Mouse (Mus musculus): ENCODE data around the gene Slit2. TPM values are rescaled to one million over a fixed set of nuclear protein-coding genes. Genes with fewer than 3 reads are reported as not detected.

Slit2 gene
- polyA plus RNA-seq, 1 experiment: 11.9 TPM

DNA sequence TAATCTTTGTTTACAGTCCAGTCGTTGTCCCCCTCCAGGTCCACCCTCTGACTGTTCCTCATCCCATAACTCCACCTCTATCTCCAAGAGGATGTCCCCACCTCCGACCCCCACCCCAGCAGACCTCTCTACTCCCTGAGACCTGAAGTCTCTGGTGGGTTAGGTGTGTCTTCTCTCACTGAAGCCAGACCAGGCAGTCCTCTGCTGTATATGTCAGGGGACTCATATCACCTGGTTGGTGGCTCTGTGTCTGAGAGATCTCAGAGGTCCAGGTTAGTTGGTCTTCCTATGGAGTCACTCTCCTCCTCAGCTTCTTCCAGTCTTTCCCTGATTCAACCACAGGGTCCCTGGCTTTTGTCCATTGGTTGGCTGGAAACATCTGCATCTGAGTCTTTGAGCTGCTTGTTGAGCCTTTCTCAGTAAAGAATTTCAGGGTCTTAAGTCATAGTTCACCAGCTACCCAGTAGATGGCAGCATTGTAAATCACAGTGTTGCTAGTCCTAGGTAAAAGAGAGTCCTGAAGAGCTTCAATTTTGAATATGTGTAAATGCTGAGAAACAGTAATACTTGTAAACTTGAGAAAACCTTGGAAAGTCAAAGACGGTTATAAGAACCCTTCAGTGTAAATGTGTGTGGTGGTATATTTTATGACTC, 143.0 kb downstream of the Slit2 start:
- Histone ChIP-seq H3K27ac (ENCODE audit: insufficient read depth, low read length) (no peak overlapping the region), H3K4me1 (ENCODE audit: control insufficient read depth, insufficient read depth, low read length) (no peaks in the 10 kb centered on the region), H3K4me3 (ENCODE audit: insufficient read depth, low read length) (no peak overlapping the region)
- no peak for TF ChIP-seq POLR2A (IDR thresholded peaks at IDR 0.05; ENCODE audit: extremely low read depth, insufficient read depth, low read length)
- TF ChIP-seq CTCF (IDR thresholded peaks at IDR 0.05; ENCODE audit: extremely low read depth, insufficient read depth, low read length): no peak

GRCm38 (mm10) chr5:48129981-48130380, 147.0 kb downstream of the Slit2 start:
- Histone ChIP-seq H3K4me3 (ENCODE audit: insufficient read depth, low read length) (no peak overlapping the region), H3K27ac (ENCODE audit: insufficient read depth, low read length) (no peak overlapping the region), H3K4me1 (ENCODE audit: control insufficient read depth, insufficient read depth, low read length) (no peaks in the 10 kb centered on the region)
- TF ChIP-seq POLR2A (IDR thresholded peaks at IDR 0.05; ENCODE audit: extremely low read depth, insufficient read depth, low read length) (no peak), CTCF (IDR thresholded peaks at IDR 0.05; ENCODE audit: extremely low read depth, insufficient read depth, low read length) (no peak)

GRCm38 (mm10) chr5:48136571-48136970, 153.6 kb downstream of the Slit2 start:
- peak; percentile 48; the same call in 1 of the 2 replicates for TF ChIP-seq CTCF (IDR thresholded peaks at IDR 0.05; ENCODE audit: extremely low read depth, insufficient read depth, low read length)
- no peak for TF ChIP-seq POLR2A (IDR thresholded peaks at IDR 0.05; ENCODE audit: extremely low read depth, insufficient read depth, low read length)
- Histone ChIP-seq H3K4me1 (ENCODE audit: control insufficient read depth, insufficient read depth, low read length) (no peaks in the 10 kb centered on the region), H3K27ac (ENCODE audit: insufficient read depth, low read length) (no peak overlapping the region), H3K4me3 (ENCODE audit: insufficient read depth, low read length) (no peak overlapping the region)

DNA sequence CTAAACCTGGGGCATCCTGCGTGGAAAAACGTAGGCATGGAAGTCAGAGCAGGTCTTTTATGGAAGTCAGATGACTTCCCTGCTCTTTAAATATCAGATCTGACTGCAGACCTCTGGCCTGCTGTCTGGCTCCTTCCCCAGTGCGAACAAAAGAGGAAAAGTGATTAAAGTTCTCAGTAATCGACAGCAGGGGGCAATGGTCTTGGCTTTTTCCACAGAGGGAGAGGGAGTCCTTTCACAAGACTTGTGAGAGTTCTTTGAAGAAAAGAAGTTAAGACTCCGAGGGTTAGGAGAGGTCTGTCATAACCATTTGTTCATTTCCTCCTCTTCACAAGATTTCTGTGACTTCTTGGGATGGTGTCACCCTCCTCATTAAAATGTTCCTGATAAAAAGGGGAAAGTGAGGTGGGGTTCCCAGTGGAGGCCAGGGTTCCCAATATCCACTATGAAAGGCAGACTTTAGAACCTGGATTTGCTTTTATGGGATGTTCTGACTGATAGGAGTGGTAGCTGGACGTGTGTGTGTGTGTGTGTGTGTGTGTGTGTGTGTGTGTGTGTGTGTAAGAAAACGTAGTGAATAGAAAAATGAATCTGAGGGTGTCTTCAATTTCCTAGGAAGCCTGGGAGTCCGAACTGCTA, 156.0 kb downstream of the Slit2 start:
- H3K4me3 ChIP-seq (ENCODE audit: insufficient read depth, low read length): no peak overlapping the region
- H3K4me1 ChIP-seq (ENCODE audit: control insufficient read depth, insufficient read depth, low read length): no peaks in the 10 kb centered on the region
- no peak for TF ChIP-seq CTCF (IDR thresholded peaks at IDR 0.05; ENCODE audit: extremely low read depth, insufficient read depth, low read length)
- TF ChIP-seq POLR2A (IDR thresholded peaks at IDR 0.05; ENCODE audit: extremely low read depth, insufficient read depth, low read length): no peak
- no peak overlapping the region for H3K27ac ChIP-seq (ENCODE audit: insufficient read depth, low read length)

DNA sequence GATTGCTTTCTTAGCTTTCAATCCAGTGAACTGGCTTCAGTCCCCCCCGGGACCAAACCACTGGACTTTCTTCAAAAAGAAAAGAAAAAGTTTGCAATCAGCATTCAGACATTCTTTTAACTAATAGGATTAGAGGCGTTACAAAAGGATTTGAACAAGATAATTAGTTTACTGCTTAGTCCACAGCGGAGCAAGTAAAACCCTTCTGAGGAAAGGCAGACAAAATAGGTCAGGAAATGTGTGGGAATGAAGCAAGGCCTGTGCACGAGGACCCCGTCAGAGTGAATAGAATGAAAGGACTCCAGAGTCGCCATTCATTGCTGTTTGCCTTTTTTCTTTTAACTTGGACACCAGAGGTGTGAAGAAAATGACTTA, 156.5 kb downstream of the Slit2 start:
- Histone ChIP-seq H3K27ac (ENCODE audit: insufficient read depth, low read length) (no peak overlapping the region), H3K4me1 (ENCODE audit: control insufficient read depth, insufficient read depth, low read length) (no peaks in the 10 kb centered on the region), H3K4me3 (ENCODE audit: insufficient read depth, low read length) (no peak overlapping the region)
- TF ChIP-seq POLR2A (IDR thresholded peaks at IDR 0.05; ENCODE audit: extremely low read depth, insufficient read depth, low read length) (no peak), CTCF (IDR thresholded peaks at IDR 0.05; ENCODE audit: extremely low read depth, insufficient read depth, low read length) (no peak)

DNA sequence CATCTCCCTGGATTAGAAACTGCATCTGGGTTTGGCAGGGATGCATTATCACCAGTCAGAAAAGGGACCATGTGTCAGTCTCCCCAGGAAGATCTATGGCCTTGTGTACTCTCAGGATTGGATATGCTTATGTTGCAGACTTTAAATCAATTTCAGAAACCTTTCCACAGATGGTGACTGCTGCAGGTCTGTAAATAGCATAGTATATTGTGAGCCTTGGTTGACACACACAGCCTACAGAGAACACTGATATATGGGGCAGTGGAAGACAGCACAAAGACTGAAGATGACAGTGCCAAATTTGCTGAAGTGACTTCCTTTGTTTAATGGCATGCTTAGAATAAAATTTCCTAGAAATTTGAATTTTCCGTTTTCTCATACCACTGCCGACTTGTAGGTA, 163.1 kb downstream of the Slit2 start:
- no peak for TF ChIP-seq POLR2A (IDR thresholded peaks at IDR 0.05; ENCODE audit: extremely low read depth, insufficient read depth, low read length)
- no peak for TF ChIP-seq CTCF (IDR thresholded peaks at IDR 0.05; ENCODE audit: extremely low read depth, insufficient read depth, low read length)
- H3K27ac ChIP-seq (ENCODE audit: insufficient read depth, low read length): no peak overlapping the region
- no peak overlapping the region for H3K4me3 ChIP-seq (ENCODE audit: insufficient read depth, low read length)
- H3K4me1 ChIP-seq (ENCODE audit: control insufficient read depth, insufficient read depth, low read length): no peaks in the 10 kb centered on the region

DNA sequence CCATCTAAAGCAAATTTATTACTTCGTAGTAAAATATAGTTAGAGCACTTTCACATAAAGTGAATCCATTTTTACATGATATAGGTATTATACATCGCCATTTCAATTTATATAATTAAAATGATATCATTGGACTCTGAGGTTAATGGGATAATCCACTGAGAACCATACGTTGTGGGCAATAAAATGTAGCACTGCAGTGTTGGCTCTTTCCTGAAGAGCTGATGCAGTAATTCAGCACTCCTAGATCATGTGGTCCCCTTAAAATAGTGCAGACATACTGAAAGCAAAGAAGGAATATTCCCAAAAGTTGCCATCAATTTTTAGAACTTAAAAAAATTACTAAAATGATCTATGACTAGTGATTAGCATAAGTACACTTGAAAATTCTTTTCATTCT, 177.9 kb downstream of the Slit2 start:
- TF ChIP-seq POLR2A (IDR thresholded peaks at IDR 0.05; ENCODE audit: extremely low read depth, insufficient read depth, low read length) (no peak), CTCF (IDR thresholded peaks at IDR 0.05; ENCODE audit: extremely low read depth, insufficient read depth, low read length) (no peak)
- Histone ChIP-seq H3K4me1 (ENCODE audit: control insufficient read depth, insufficient read depth, low read length) (no peaks in the 10 kb centered on the region), H3K27ac (ENCODE audit: insufficient read depth, low read length) (no peak overlapping the region), H3K4me3 (ENCODE audit: insufficient read depth, low read length) (no peak overlapping the region)

GRCm38 (mm10) chr5:48181646-48182302, 198.8 kb downstream of the Slit2 start:
- no peak overlapping the region for H3K4me3 ChIP-seq (ENCODE audit: insufficient read depth, low read length)
- TF ChIP-seq POLR2A (IDR thresholded peaks at IDR 0.05; ENCODE audit: extremely low read depth, insufficient read depth, low read length) (no peak), CTCF (IDR thresholded peaks at IDR 0.05; ENCODE audit: extremely low read depth, insufficient read depth, low read length) (no peak)
- H3K4me1 ChIP-seq (ENCODE audit: control insufficient read depth, insufficient read depth, low read length): no peaks in the 10 kb centered on the region
- no peak overlapping the region for H3K27ac ChIP-seq (ENCODE audit: insufficient read depth, low read length)

- H3K27ac ChIP-seq (ENCODE audit: insufficient read depth, low read length): no peak overlapping the region
- TF ChIP-seq CTCF (IDR thresholded peaks at IDR 0.05; ENCODE audit: extremely low read depth, insufficient read depth, low read length): no peak
- no peak for TF ChIP-seq POLR2A (IDR thresholded peaks at IDR 0.05; ENCODE audit: extremely low read depth, insufficient read depth, low read length)
- no peak overlapping the region for H3K4me3 ChIP-seq (ENCODE audit: insufficient read depth, low read length)
- H3K4me1 ChIP-seq (ENCODE audit: control insufficient read depth, insufficient read depth, low read length): no peaks in the 10 kb centered on the region
These were observed 201.4 kb downstream of the Slit2 start for GRCm38 (mm10) chr5:48184358-48184757.

DNA sequence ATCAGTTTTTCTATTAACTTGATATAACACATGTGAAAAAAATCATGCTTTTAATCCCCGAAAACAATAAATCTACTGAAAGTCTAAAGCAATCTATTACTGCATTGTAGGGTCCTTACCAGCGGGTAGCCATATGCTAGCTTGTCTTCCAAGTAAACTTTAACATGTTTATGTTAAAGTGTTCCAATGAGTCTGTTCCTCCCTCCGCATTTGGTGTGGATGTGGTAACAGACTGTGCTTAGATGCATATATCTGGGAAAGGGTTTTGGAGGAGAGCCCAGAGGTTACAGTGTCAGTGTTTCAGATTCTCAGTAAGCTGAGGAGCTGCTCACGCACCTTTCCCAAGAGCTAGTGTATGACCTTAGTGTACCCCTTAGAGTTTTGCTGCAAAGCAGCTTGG, 204.9 kb downstream of the Slit2 start:
- Histone ChIP-seq H3K4me1 (ENCODE audit: control insufficient read depth, insufficient read depth, low read length) (no peaks in the 10 kb centered on the region), H3K27ac (ENCODE audit: insufficient read depth, low read length) (no peak overlapping the region), H3K4me3 (ENCODE audit: insufficient read depth, low read length) (no peak overlapping the region)
- TF ChIP-seq CTCF (IDR thresholded peaks at IDR 0.05; ENCODE audit: extremely low read depth, insufficient read depth, low read length) (no peak), POLR2A (IDR thresholded peaks at IDR 0.05; ENCODE audit: extremely low read depth, insufficient read depth, low read length) (no peak)
